Mouse (Mus musculus) neural tube, embryonic 12.5 days (tissue): ENCODE measurements around the gene Fam71e2. TPM values are rescaled to one million over a fixed set of nuclear protein-coding genes. Genes with fewer than 3 reads are reported as not detected.

Experiments used
- ATAC-seq: fragments of 200-750 bp; cut with Nextera tagmentation; 2 replicates; pipeline ENCODE4 v1.8.0; 2017; ENCODE audit warnings: low read depth, mild to moderate bottlenecking, moderate TSS enrichment, moderate library complexity; ENCODE audit not compliant: low FRiP score
- H3K27ac ChIP-seq: fragments of 300-500 bp; sonication (generic); 2 replicates; pipeline ENCODE4 v1.5.1; 2016
- H3K27me3 ChIP-seq: fragments of 300-500 bp; sonication (generic); replicated peaks from 2 replicates; pipeline ENCODE4 v1.6.1; 2016; ENCODE audit warnings: mild to moderate bottlenecking
- H3K36me3 ChIP-seq: fragments of 300-500 bp; sonication (generic); 2 replicates; pipeline ENCODE4 v1.6.1; 2016; ENCODE audit warnings: mild to moderate bottlenecking
- H3K4me1 ChIP-seq: fragments of 300-500 bp; sonication (generic); 2 replicates; pipeline ENCODE4 v1.6.1; 2016
- H3K4me2 ChIP-seq: fragments of 300-500 bp; sonication (generic); replicated peaks from 2 replicates; pipeline ENCODE4 v1.6.1; 2016; ENCODE audit warnings: mild to moderate bottlenecking
- H3K4me3 ChIP-seq: fragments of 300-500 bp; sonication (generic); 2 replicates; pipeline ENCODE4 v1.5.1; 2016
- H3K9ac ChIP-seq: fragments of 300-500 bp; sonication (generic); 2 replicates; pipeline ENCODE4 v1.6.1; 2016; ENCODE audit warnings: mild to moderate bottlenecking
- H3K9me3 ChIP-seq: fragments of 300-500 bp; sonication (generic); 2 replicates; pipeline ENCODE4 v1.6.1; 2016; ENCODE audit warnings: mild to moderate bottlenecking
- WGBS: fragments of 180-500 bp; shearing (Covaris S2); methylation state at CpG from one replicate; pipeline ENCODE4 v1.1.7; 2016; 5-methylcytosine and 5-hydroxymethylcytosine counted together
- polyA plus RNA-seq: library from polyadenylated mRNA; unstranded; fragments of >200 nt; fragmentation: Nextera tagmentation; extraction: Ambion mirVana; gene quantifications from 2 replicates; pipeline ENCODE4 v1.2.1, GENCODE M21; 2016

The Fam71e2 gene
- polyA plus RNA-seq, 1 experiment from 2014 or later, result not detected

DNA sequence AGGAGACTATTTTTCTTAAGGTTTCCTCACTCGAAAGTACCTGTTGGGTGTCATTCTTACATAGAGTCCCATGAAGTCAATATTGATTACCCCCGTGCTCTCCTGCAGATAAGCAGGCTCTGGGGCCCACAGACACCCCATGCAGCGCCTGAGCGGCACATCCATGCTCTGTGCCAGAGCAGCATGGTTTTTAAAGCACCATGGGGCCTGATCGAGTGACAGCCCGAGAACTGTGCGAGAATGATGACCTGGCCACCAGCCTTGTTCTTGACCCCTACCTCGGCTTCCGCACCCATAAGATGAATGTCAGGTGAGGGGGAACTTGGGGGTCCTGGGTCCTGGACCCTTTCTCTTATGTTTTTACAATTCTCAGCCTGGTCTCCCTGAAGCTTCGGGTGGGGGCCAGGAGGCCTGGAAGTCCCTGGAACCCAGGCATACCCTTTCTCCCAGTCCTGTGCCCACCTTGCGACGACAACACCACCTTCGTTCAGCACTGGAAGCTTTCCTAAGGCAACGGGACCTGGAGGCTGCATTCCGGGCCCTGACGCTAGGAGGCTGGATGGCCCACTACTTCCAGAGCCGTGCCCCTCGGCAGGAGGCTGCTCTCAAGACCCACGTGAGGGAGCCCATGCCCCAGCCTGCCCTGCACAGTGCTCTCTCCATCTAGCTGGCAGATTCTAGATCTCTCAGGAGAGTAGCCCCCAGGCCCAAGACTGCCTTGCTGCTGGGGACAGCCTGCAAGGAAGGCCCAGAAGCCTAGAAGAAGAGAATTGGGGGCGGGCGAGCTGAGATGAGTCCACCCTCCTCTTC is 29.2 kb downstream of the Fam71e2 start:
- no peaks in the 10 kb centered on the region for H3K9me3 ChIP-seq
- WGBS, result 83% methylated on average over 21 of the region's 21 CpGs
- H3K27ac ChIP-seq, result no peak overlapping the region
- H3K36me3 ChIP-seq, result peaks cover 28% of the 10 kb centered on the region
- 0 out of 2 replicates have a peak overlapping the region, but pooled peaks have one; percentile 19 for H3K9ac ChIP-seq
- peak overlapping the region; percentile 86 for H3K4me2 ChIP-seq
- H3K4me3 ChIP-seq, result peak overlapping the region; percentile 71; the same call in 1 of the 2 replicates
- no peaks in the 10 kb centered on the region for H3K27me3 ChIP-seq
- peaks cover 31% of the 10 kb centered on the region for H3K4me1 ChIP-seq
- ATAC-seq, result no peak

DNA sequence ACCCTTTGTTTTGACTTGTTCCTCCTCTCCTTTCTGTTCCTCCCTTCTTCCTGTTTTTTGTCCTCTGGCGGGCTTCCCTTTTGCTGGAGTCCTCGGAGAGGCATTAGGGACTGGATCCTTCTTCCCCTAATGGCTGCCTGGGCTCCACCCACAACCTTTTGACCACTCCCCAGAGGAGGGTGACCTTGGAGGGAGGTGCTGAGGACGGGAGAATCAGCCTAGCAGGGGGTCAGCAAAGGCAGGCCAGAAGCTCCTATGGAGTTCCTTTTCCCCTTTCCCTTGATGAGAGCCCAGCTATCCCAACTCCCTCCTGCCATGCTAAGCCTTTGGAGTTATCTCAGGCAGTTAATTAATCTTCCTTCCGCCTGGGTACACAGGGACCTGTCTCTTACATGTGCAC is 30.0 kb downstream of the Fam71e2 start:
- H3K4me3 ChIP-seq, result peak overlapping the region; percentile 71
- H3K27me3 ChIP-seq, result no peaks in the 10 kb centered on the region
- peak overlapping the region; percentile 86 for H3K4me2 ChIP-seq
- peak overlapping the region; percentile 89 for H3K9ac ChIP-seq
- no peaks in the 10 kb centered on the region for H3K9me3 ChIP-seq
- peaks cover 31% of the 10 kb centered on the region for H3K4me1 ChIP-seq
- no peak for ATAC-seq
- 4% methylated on average over 4 of the region's 4 CpGs for WGBS
- peaks cover 21% of the 10 kb centered on the region for H3K36me3 ChIP-seq
- H3K27ac ChIP-seq, result peak overlapping the region; percentile 68; the same call in 1 of the 2 replicates

DNA sequence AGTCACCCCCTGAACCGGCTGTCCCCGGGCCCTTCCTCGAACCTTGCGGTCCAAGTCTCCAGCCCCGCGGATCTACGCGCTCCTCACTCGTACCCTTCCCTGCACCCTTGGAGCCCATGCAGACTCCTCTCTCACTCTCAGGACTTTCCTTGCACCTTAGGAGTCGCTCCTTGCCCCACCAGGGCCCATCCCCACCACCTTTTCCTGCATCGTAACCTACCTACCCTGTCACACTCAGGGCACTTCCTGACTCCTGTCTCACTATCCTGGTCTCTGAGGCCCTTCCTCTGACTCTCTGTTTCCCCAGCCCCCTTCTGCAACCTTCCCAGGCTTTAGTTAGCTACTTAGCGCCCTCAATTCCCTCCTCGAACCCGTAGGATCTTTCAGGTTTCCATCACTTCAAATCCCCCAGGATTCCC is 30.8 kb downstream of the Fam71e2 start:
- Histone ChIP-seq H3K27ac (peak overlapping the region; percentile 68), H3K27me3 (no peaks in the 10 kb centered on the region), H3K36me3 (peaks cover 16% of the 10 kb centered on the region), H3K4me2 (peak overlapping the region; percentile 86), H3K4me3 (peak overlapping the region; percentile 71), H3K9me3 (no peaks in the 10 kb centered on the region), H3K4me1 (peaks cover 31% of the 10 kb centered on the region), H3K9ac (peak overlapping the region; percentile 89)
- 0% methylated on average over 13 of the region's 14 CpGs for WGBS
- ATAC-seq, result peak; percentile 48

- peak within 1 kb of the TSS; percentile 86 for H3K4me2 ChIP-seq
- peaks cover 31% of the 10 kb centered on the region for H3K4me1 ChIP-seq
- peak within 1 kb of the TSS; percentile 71 for H3K4me3 ChIP-seq
- peaks cover 14% of the 10 kb centered on the region; the same call in 1 of the 2 replicates for H3K36me3 ChIP-seq
- 0% methylated on average over 42 of the region's 44 CpGs for WGBS
- peak within 1 kb of the TSS; percentile 89 for H3K9ac ChIP-seq
- H3K27me3 ChIP-seq, result no peaks in the 10 kb centered on the region
- peak within 1 kb of the TSS; percentile 68 for H3K27ac ChIP-seq
- peak; percentile 97 for ATAC-seq
- H3K9me3 ChIP-seq, result no peaks in the 10 kb centered on the region
Measured at GRCm38 (mm10) chr7:4739544-4740275, 31.4 kb downstream of the Fam71e2 start, which contains the start of gene Kmt5c. TSS of gene Kmt5c (plus strand) at chr7:4740115.

DNA sequence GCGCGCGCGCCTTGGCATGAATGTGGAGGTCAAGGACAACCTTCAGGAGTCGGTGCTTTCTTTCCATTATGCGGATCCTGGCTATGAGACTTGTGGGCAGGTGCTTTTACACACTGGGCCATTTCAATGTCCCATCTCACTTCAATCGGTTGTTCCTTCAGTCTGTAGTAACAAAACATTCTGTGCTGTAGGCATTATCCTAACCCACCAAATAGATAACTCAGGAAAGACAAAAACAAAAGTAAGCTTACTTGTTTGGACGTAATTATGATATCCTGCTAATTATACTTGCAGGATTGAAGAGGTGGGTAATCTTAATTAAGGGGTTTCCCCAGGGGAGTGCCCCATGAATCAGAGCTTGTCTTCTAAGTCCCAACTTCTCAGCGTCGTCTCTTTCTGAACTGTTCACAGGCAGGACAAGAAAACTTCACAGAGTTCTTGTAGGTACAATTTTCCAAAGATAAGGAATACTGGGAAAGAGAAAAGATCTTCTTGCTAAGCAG is 32.0 kb downstream of the Fam71e2 start:
- 48% methylated on average over 10 of the region's 10 CpGs for WGBS
- Histone ChIP-seq H3K9me3 (no peaks in the 10 kb centered on the region), H3K27ac (peak overlapping the region; percentile 37; the same call in 1 of the 2 replicates), H3K36me3 (peaks cover 8% of the 10 kb centered on the region; the same call in 1 of the 2 replicates), H3K4me1 (peaks cover 31% of the 10 kb centered on the region), H3K27me3 (no peaks in the 10 kb centered on the region), H3K4me2 (peak overlapping the region; percentile 86), H3K9ac (no peak overlapping the region), H3K4me3 (peak overlapping the region; percentile 71; the same call in 1 of the 2 replicates)
- ATAC-seq, result no peak; the same call in 1 of the 2 replicates

- H3K9me3 ChIP-seq, result no peaks in the 10 kb centered on the region
- H3K36me3 ChIP-seq, result no peaks in the 10 kb centered on the region
- H3K27ac ChIP-seq, result no peak overlapping the region
- no peak overlapping the region for H3K4me3 ChIP-seq
- no peak overlapping the region for H3K4me2 ChIP-seq
- WGBS, result 74% methylated on average over 6 of the region's 6 CpGs
- no peaks in the 10 kb centered on the region; the same call in 1 of the 2 replicates for H3K27me3 ChIP-seq
- no peaks in the 10 kb centered on the region for H3K4me1 ChIP-seq
- H3K9ac ChIP-seq, result no peak overlapping the region
- ATAC-seq, result no peak
Measured at GRCm38 (mm10) chr7:4732968-4733392, 38.1 kb downstream of the Fam71e2 start.

- Histone ChIP-seq H3K27ac (no peak overlapping the region), H3K9me3 (no peaks in the 10 kb centered on the region), H3K4me1 (no peaks in the 10 kb centered on the region), H3K9ac (no peak overlapping the region), H3K36me3 (no peaks in the 10 kb centered on the region), H3K27me3 (no peaks in the 10 kb centered on the region; the same call in 1 of the 2 replicates), H3K4me2 (no peak overlapping the region), H3K4me3 (no peak overlapping the region)
- ATAC-seq, result no peak
- WGBS, result 83% methylated on average over 5 of the region's 5 CpGs
Measured at GRCm38 (mm10) chr7:4731090-4731489, 40.0 kb downstream of the Fam71e2 start.

DNA sequence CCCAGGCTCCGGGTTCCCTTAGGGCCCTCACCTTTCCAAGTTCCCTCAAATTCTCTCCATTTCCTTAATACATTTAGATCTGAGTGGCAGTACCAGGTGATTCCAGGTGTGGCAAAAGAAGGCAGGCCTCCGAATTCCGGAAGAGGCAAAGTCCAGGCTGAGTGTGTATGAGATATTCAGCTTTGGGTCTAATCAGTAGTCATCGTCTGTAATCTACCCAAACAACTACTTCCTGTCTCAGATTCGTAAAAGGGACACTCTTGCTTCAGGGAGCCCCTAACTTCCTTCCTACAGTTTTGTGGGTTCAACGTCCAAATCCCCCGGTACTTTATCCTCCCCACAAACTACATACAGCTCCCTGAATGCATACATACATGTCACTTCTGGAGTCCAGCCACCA is 45.9 kb downstream of the Fam71e2 start, which contains the start of gene Tmem150b:
Tmem150b (minus strand) TSS at position 81 of the 400 bp plus-strand sequence.
- Histone ChIP-seq H3K27ac (no peak within 1 kb of the TSS), H3K36me3 (no peaks in the 10 kb centered on the region), H3K4me2 (0 out of 2 replicates have a peak within 1 kb of the TSS, but pooled peaks have one; percentile 47), H3K27me3 (no peaks in the 10 kb centered on the region), H3K9ac (no peak within 1 kb of the TSS), H3K9me3 (no peaks in the 10 kb centered on the region), H3K4me1 (no peaks in the 10 kb centered on the region), H3K4me3 (no peak within 1 kb of the TSS)
- no peak for ATAC-seq
- 88% methylated on average over 7 of the region's 7 CpGs for WGBS

GRCm38 (mm10) chr7:4724359-4724758 is 46.7 kb downstream of the Fam71e2 start:
- no peak overlapping the region for H3K9ac ChIP-seq
- H3K27ac ChIP-seq, result no peak overlapping the region
- WGBS, result 85% methylated on average over 3 of the region's 3 CpGs
- no peaks in the 10 kb centered on the region for H3K27me3 ChIP-seq
- H3K4me1 ChIP-seq, result no peaks in the 10 kb centered on the region
- no peak overlapping the region for H3K4me3 ChIP-seq
- no peak overlapping the region for H3K4me2 ChIP-seq
- no peaks in the 10 kb centered on the region for H3K36me3 ChIP-seq
- no peak for ATAC-seq
- H3K9me3 ChIP-seq, result no peaks in the 10 kb centered on the region

DNA sequence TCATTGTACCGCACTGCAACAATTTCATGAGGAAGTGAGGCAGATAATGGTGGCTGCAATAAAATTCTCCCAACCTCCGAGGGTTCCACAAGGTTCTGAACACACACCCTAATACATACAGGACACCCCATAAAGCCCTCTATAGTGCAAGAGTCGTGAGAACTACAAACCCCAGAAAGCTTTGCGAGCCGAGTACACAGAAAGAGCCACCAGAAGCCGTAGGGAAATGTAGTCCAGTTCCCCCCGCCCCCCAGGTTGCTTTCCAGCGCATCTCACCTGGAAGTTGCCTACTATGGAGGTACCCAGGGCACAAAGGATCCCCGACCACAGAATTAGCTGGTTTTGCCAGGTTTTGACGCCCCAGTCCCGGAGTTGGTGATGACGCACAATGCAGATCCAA is 47.6 kb downstream of the Fam71e2 start:
- Histone ChIP-seq H3K4me1 (no peaks in the 10 kb centered on the region), H3K4me2 (peak overlapping the region; percentile 47), H3K27me3 (no peaks in the 10 kb centered on the region), H3K36me3 (no peaks in the 10 kb centered on the region), H3K4me3 (no peak overlapping the region), H3K9ac (0 out of 2 replicates have a peak overlapping the region, but pooled peaks have one; percentile 3), H3K27ac (no peak overlapping the region), H3K9me3 (no peaks in the 10 kb centered on the region)
- ATAC-seq, result 0 out of 2 replicates have a peak, but pooled peaks have one; percentile 50
- WGBS, result 40% methylated on average over 12 of the region's 12 CpGs

DNA sequence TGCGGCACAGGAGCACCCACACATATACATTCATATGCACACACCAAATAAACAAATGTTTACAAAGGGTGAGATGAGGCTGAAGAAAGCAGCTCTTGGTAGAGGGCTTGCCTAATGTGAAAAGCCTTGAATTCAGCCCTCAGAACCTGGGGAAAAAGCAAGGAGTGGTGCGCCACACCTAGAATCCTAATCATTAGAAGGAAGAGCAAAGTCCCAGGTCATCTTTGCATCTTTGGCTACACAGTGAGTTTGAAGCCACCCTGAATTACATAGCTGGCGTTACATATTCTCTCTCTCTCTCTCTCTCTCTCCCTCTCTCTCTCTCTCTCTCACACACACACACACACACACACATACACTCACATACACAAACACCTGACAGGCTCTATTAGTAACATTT is 51.8 kb downstream of the Fam71e2 start:
- ATAC-seq, result no peak
- Histone ChIP-seq H3K27me3 (no peaks in the 10 kb centered on the region), H3K36me3 (peaks cover 30% of the 10 kb centered on the region), H3K9ac (no peak overlapping the region), H3K9me3 (no peaks in the 10 kb centered on the region), H3K4me2 (no peak overlapping the region), H3K4me1 (no peaks in the 10 kb centered on the region), H3K27ac (no peak overlapping the region), H3K4me3 (no peak overlapping the region)
- WGBS, result 91% methylated on average over 3 of the region's 3 CpGs

- 73% methylated on average over 6 of the region's 6 CpGs for WGBS
- Histone ChIP-seq H3K36me3 (peaks cover 53% of the 10 kb centered on the region), H3K4me3 (no peak overlapping the region)
Measured at GRCm38 (mm10) chr7:4716955-4717354, 54.1 kb downstream of the Fam71e2 start.

More at GRCm38 (mm10) chr7:4716955-4717354, 54.1 kb downstream of the Fam71e2 start:
- Histone ChIP-seq H3K27me3 (no peaks in the 10 kb centered on the region), H3K4me1 (no peaks in the 10 kb centered on the region), H3K4me2 (no peak overlapping the region), H3K9me3 (no peaks in the 10 kb centered on the region), H3K9ac (no peak overlapping the region), H3K27ac (no peak overlapping the region)
- no peak for ATAC-seq
